Mouse (Mus musculus) erythroblast, adult 5-6 weeks (primary cell): ENCODE measurements around the gene Gucy1a1. TPM values are rescaled to one million over a fixed set of nuclear protein-coding genes. Genes with fewer than 3 reads are reported as not detected.

ENCODE experiments used
- ATAC-seq: replicated peaks from 2 replicates; pipeline ENCODE4 v1.8.0; 2016; ENCODE audit warnings: moderate number of reproducible peaks, mild to moderate bottlenecking, moderate TSS enrichment, inconsistent platforms; ENCODE audit not compliant: poor library complexity, low FRiP score, severe bottlenecking
- total RNA-seq, 2 experiments: library from RNA; stranded (forward) in 1 of 2; stranded (reverse) in 1 of 2; fragments of 150-400 nt in 1 of 2; fragments of 200-764, 138-1000 nt in 1 of 2; gene quantifications; 2 replicates each; pipeline versions ENCODE4 v1.2.3 to v1.2.4; 2015 to 2017; ENCODE audit warnings: low replicate concordance in 2 of 2

The Gucy1a1 gene
- total RNA-seq, 2 experiments from 2014 or later = not detected

GRCm38 (mm10) chr3:82099127-82099526 is 46.5 kb downstream of the Gucy1a1 start:
- no peak for ATAC-seq

GRCm38 (mm10) chr3:82096801-82097200 is 48.8 kb downstream of the Gucy1a1 start:
- no peak for ATAC-seq

- ATAC-seq = no peak
Measured at GRCm38 (mm10) chr3:82074201-82074851, 71.3 kb downstream of the Gucy1a1 start, which contains the start of gene Gucy1b1. TSS of gene Gucy1b1 (minus strand) at chr3:82074689.

- no peak for ATAC-seq
Measured at GRCm38 (mm10) chr3:82073741-82074181, 71.8 kb downstream of the Gucy1a1 start.

GRCm38 (mm10) chr3:82067830-82068229 is 77.8 kb downstream of the Gucy1a1 start:
- no peak for ATAC-seq

DNA sequence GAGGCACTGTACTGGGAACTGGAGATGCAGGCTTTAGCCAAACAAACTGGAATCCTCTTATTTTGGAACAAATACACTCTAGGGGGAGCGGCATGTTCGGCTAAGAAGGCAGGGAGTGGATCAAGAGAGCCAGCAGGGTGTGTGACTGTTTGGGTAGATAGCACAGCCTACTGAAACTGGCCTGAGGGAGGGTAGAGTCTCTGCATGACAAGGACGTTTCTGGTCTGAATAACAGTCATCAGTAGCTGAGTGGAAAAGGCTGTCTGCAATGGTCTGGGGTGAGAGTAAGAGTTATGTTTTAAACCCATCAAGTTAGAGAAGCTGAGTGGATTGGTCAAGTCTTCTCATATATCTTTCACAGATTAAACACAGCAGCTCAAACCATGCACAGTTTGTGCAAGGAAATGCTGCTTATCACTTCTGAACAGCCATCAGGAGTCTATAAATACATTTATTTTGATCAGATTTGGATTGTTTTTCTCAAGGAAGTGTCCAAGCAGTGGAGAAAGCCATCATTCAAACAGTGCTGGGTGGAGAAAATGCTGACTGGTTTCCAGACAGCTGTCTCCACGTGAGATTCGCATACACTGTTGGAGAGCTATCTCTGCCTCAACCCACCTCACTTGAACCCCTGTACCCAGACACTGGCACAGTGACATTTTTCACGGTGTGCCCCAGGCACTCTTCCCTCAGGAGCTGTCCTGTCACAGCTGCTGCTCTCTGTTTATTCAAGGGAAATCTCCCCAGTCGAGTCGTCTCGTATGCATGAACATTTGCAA is 84.0 kb downstream of the Gucy1a1 start:
- ATAC-seq = no peak

DNA sequence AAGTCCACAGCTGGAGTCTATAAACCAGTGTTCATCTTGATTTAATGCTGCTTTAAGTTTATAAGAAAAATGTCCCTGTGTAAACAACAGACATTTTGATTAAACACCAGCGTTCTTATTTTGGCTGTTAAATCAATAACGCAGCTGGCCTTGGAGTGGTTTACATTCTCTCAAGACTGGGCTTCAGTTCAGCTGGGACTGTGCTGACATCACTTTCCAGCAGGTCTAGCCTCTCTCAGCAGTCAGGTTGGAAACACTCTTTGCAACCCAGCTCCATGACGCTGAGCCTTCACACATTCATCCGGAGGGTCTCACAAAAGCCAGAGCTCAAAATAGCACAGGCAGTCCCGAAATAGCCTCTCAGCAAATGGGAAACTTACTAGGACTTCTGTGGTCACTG is 88.4 kb downstream of the Gucy1a1 start:
- no peak for ATAC-seq

DNA sequence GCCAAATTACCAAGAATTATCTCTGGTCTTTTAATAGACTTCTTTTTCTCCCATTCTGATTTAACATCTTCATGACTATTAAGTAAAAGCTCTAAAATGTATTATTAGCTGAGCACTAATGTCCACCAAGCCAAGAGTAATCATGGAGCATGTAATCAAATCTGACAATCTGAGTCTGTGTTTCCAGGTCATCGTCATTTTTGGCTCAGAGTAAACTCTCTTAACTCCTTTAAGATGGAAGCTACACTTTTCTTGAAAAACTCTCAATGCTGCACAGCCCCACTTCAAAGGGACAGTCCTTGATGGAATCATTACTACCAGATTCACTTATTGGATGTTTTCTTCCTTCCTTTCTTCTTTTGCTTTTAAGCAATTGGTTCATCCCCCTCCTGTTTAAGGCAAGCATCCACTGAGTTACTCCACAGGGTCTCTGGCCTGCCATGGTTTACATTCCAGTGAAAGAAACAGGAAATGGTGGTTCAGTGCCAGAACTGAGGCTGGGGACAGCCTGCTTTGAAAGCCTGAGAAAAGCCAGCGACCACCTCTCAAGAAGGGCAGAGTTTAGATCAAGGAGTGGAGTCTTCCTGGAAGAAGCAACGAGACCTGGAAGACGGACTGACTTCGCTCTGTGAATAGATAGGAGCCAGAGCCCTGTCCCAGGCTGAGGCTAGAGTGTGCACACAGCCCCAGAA is 91.2 kb downstream of the Gucy1a1 start:
- ATAC-seq = no peak

GRCm38 (mm10) chr3:82052029-82052428 is 93.6 kb downstream of the Gucy1a1 start:
- no peak for ATAC-seq

GRCm38 (mm10) chr3:82051468-82051867 is 94.1 kb downstream of the Gucy1a1 start:
- no peak for ATAC-seq

- no peak for ATAC-seq
Measured at GRCm38 (mm10) chr3:82048681-82049080, 96.9 kb downstream of the Gucy1a1 start.

- ATAC-seq = no peak
Measured at GRCm38 (mm10) chr3:82048078-82048477, 97.5 kb downstream of the Gucy1a1 start.

DNA sequence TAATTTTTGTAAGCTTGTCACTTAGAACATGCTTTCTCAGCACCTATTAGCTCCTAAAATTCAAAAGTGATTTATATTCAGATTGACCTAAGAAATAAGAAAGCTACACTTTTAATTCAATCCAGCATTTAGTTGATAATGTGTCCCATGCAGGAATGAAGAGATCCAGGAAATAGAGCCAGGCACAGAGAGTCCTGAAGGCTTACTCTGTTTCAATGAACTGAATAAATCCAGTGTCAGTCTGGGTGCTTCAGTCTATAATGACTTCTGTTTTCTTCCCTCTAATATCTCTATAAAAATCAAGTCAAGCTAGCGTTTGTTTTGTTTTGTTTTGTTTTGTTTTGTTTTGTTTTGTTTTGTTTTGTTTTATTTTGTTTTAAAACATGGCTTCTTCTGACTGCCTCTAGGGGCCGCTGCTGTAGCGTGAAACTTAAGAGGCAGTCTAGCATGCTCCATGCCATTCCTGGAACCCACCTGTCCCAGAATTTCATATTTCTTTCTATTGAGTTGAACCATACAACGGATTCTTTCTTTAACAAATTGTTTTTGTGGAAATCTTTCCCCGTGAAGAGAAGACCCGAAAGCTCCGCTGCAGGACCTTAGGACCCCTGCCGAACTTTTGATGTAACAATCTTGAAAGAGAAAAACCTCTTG is 98.4 kb downstream of the Gucy1a1 start:
- no peak for ATAC-seq

DNA sequence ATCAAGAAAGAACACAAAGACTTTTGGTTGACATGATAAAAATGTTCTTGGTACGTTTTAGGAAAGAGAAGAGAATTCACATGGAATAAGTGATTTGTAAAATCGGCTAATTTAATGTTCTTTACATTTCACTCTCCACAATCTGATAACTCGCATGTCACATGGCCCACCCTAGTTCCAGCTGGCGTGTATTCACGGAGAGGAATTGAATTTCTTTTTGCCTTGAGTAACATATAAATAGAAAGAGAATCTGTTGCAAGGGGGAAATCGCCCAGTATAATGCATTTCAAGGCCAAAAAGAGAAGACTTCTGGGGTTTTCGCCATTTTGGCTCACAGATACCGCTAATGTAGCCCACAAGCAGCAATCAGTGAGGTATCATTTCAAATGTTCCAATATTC is 99.5 kb downstream of the Gucy1a1 start:
- no peak for ATAC-seq

- ATAC-seq = no peak
Measured at GRCm38 (mm10) chr3:82044902-82045301, 100.7 kb downstream of the Gucy1a1 start.

- ATAC-seq = no peak
Measured at GRCm38 (mm10) chr3:82043676-82044075, 101.9 kb downstream of the Gucy1a1 start.
